Mouse (Mus musculus): Measurements from ENCODE around the gene Kif26b.

DNA sequence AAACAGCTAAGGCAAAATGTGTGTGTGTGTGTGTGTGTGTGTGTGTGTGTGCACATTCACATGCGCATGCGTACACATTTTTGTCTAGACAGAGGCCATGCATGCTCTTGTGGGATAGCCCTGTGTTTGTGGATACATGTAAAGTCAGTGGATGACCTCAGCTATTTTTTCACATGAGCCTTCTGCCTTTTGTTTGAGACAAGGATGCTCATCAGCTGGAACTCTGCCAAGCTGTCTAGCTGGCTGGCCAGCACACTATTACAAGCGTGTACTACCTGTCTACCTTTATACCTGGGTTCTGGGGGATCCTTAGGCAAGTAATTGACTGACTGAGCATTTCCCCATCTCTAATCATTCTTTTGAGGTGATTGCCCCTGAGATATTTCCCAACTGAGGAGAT is 201.3 kb downstream of the Kif26b start:
- TF ChIP-seq CTCF (IDR thresholded peaks at IDR 0.05; ENCODE audit: insufficient read depth, low read depth, low read length) (no peak), POLR2A (IDR thresholded peaks at IDR 0.05; ENCODE audit: insufficient read depth, low read depth, low read length) (no peak)
